Mouse (Mus musculus) MEL (cell line): ENCODE data around the gene Dnah5. TPM values are rescaled to one million over a fixed set of nuclear protein-coding genes. Genes with fewer than 3 reads are reported as not detected.

Experiments
- DNase-seq: peaks from one replicate; pipeline ENCODE4 v3.0.0; 2011; ENCODE audit warnings: low read depth, low spot score
- H3K27ac ChIP-seq: 2 replicates; pipeline ENCODE4 v1.5.1; 2012; ENCODE audit warnings: low read depth, mild to moderate bottlenecking, control low read depth, low read length, moderate library complexity; ENCODE audit not compliant: control insufficient read depth
- H3K27me3 ChIP-seq, 2 experiments: fragments of 150-350 bp in 1 of 2; sonication (generic) in 1 of 2; 2 replicates each; pipeline ENCODE4 v1.6.1; 2012; ENCODE audit warnings: low read length in 2 of 2, mild to moderate bottlenecking in 2 of 2, improper control_type of control experiment in 1 of 2, moderate library complexity in 1 of 2; ENCODE audit not compliant: insufficient read depth in 2 of 2, control insufficient read depth in 1 of 2
- H3K36me3 ChIP-seq, 2 experiments: 2 replicates each; pipeline ENCODE4 v1.6.1; 2012 to 2014; ENCODE audit warnings: low read length in 2 of 2, improper control_type of control experiment in 1 of 2, inconsistent platforms in 1 of 2, mild to moderate bottlenecking in 1 of 2; ENCODE audit not compliant: insufficient read depth in 2 of 2, control insufficient read depth in 1 of 2
- H3K4me1 ChIP-seq, 2 experiments: fragments of 150-350 bp in 1 of 2; sonication (generic) in 1 of 2; 2 replicates each; pipeline ENCODE4 v1.6.1; 2012; ENCODE audit warnings: low read length in 2 of 2, improper control_type of control experiment in 1 of 2, mild to moderate bottlenecking in 1 of 2; ENCODE audit not compliant: insufficient read depth in 2 of 2, control insufficient read depth in 1 of 2
- H3K4me3 ChIP-seq, 2 experiments: fragments of 150-350 bp in 1 of 2; sonication (generic) in 1 of 2; 2 replicates each; pipeline ENCODE4 v1.5.1; 2012; ENCODE audit warnings: low read depth in 2 of 2, low read length in 2 of 2, mild to moderate bottlenecking in 2 of 2, moderate library complexity in 2 of 2, control low read depth in 1 of 2, improper control_type of control experiment in 1 of 2; ENCODE audit not compliant: control insufficient read depth in 1 of 2, insufficient read depth in 1 of 2
- H3K79me2 ChIP-seq: 2 replicates; pipeline ENCODE4 v1.6.1; 2012; ENCODE audit warnings: mild to moderate bottlenecking, low read length, moderate library complexity; ENCODE audit not compliant: control insufficient read depth, poor library complexity, insufficient read depth
- H3K9ac ChIP-seq: 2 replicates; pipeline ENCODE4 v1.6.1; 2012; ENCODE audit warnings: low read depth, mild to moderate bottlenecking, control low read depth, low read length, moderate library complexity; ENCODE audit not compliant: control insufficient read depth, poor library complexity, severe bottlenecking
- H3K9me3 ChIP-seq: fragments of 150-350 bp; sonication (generic); replicated peaks from 2 replicates; pipeline ENCODE4 v1.6.1; 2012; ENCODE audit warnings: mild to moderate bottlenecking, low read length, improper control_type of control experiment, moderate library complexity; ENCODE audit not compliant: insufficient read depth
- BHLHE40 ChIP-seq: IDR thresholded peaks from 2 replicates; pipeline ENCODE4 v1.6.1; 2012; ENCODE audit warnings: low read depth, mild to moderate bottlenecking, inconsistent platforms, low read length, improper control_type of control experiment, borderline replicate concordance
- CHD1 ChIP-seq: IDR thresholded peaks from 2 replicates; pipeline ENCODE4 v1.6.1; 2012; ENCODE audit warnings: low read depth, mild to moderate bottlenecking, inconsistent platforms, low read length, improper control_type of control experiment
- CHD2 ChIP-seq: IDR thresholded peaks from 2 replicates; pipeline ENCODE4 v1.6.1; 2011; ENCODE audit warnings: low read length, improper control_type of control experiment
- E2F4 ChIP-seq: IDR thresholded peaks from 2 replicates; pipeline ENCODE4 v1.6.1; 2011; ENCODE audit warnings: low read depth, low read length, improper control_type of control experiment, borderline replicate concordance
- ELF1 ChIP-seq: IDR thresholded peaks from 2 replicates; pipeline ENCODE4 v1.6.1; 2014; ENCODE audit warnings: low read depth, mild to moderate bottlenecking, inconsistent platforms, low read length, improper control_type of control experiment, moderate library complexity
- EP300 ChIP-seq, 2 experiments: IDR thresholded peaks; 2 replicates each; pipeline ENCODE4 v1.6.1; 2011; ENCODE audit warnings: improper control_type of control experiment in 2 of 2, low read length in 2 of 2, low read depth in 1 of 2, mild to moderate bottlenecking in 1 of 2
- ETS1 ChIP-seq: IDR thresholded peaks from 2 replicates; pipeline ENCODE4 v1.6.1; 2012; ENCODE audit warnings: low read depth, mild to moderate bottlenecking, inconsistent platforms, low read length, improper control_type of control experiment, moderate library complexity
- GABPA ChIP-seq: IDR thresholded peaks from 2 replicates; pipeline ENCODE4 v1.6.1; 2012; ENCODE audit warnings: low read depth, mild to moderate bottlenecking, inconsistent platforms, low read length, improper control_type of control experiment, moderate library complexity
- HCFC1 ChIP-seq: IDR thresholded peaks from 2 replicates; pipeline ENCODE4 v1.6.1; 2012; ENCODE audit warnings: low read depth, mild to moderate bottlenecking, inconsistent platforms, low read length, improper control_type of control experiment, moderate library complexity
- JUND ChIP-seq: IDR thresholded peaks from 2 replicates; pipeline ENCODE4 v1.6.1; 2011; ENCODE audit warnings: low read depth, mild to moderate bottlenecking, improper control_type of control experiment, low read length
- MAFK ChIP-seq: IDR thresholded peaks from 2 replicates; pipeline ENCODE4 v1.6.1; 2011; ENCODE audit warnings: low read depth, mild to moderate bottlenecking, low read length, improper control_type of control experiment, borderline replicate concordance
- MAX ChIP-seq: IDR thresholded peaks from 2 replicates; pipeline ENCODE4 v1.6.1; 2011; ENCODE audit warnings: low read length, improper control_type of control experiment
- MEF2A ChIP-seq: IDR thresholded peaks from 2 replicates; pipeline ENCODE4 v1.6.1; 2014; ENCODE audit warnings: low read depth, mild to moderate bottlenecking, inconsistent platforms, low read length, improper control_type of control experiment; ENCODE audit not compliant: poor library complexity, insufficient replicate concordance, severe bottlenecking; ENCODE audit errors: extremely low read depth
- MXI1 ChIP-seq: IDR thresholded peaks from 2 replicates; pipeline ENCODE4 v1.6.1; 2011; ENCODE audit warnings: mild to moderate bottlenecking, low read depth, low read length, improper control_type of control experiment
- MYC ChIP-seq: IDR thresholded peaks from 2 replicates; pipeline ENCODE4 v1.6.1; 2011; ENCODE audit warnings: low read depth, mild to moderate bottlenecking, low read length, improper control_type of control experiment, moderate library complexity
- NRF1 ChIP-seq: IDR thresholded peaks from 2 replicates; pipeline ENCODE4 v1.6.1; 2014; ENCODE audit warnings: low read depth, mild to moderate bottlenecking, inconsistent platforms, low read length, improper control_type of control experiment, moderate library complexity; ENCODE audit not compliant: poor library complexity, insufficient read depth, severe bottlenecking
- POLR2A ChIP-seq, 2 experiments: IDR thresholded peaks; 2 replicates each; pipeline ENCODE4 v1.6.1; 2011 to 2012; ENCODE audit warnings: low read length in 2 of 2, mild to moderate bottlenecking in 2 of 2, control low read depth in 1 of 2, improper control_type of control experiment in 1 of 2, low read depth in 1 of 2, moderate library complexity in 1 of 2; ENCODE audit not compliant: control insufficient read depth in 1 of 2, insufficient read depth in 1 of 2, poor library complexity in 1 of 2
- POLR2AphosphoS2 ChIP-seq: IDR thresholded peaks from 2 replicates; pipeline ENCODE4 v1.6.1; 2011; ENCODE audit warnings: low read length, improper control_type of control experiment
- SIN3A ChIP-seq: IDR thresholded peaks from 2 replicates; pipeline ENCODE4 v1.6.1; 2012; ENCODE audit warnings: low read length, improper control_type of control experiment, inconsistent platforms
- TAL1 ChIP-seq: IDR thresholded peaks from 2 replicates; pipeline ENCODE4 v1.6.1; 2012; ENCODE audit warnings: mild to moderate bottlenecking, inconsistent platforms, low read length, moderate library complexity, mixed read lengths
- TBP ChIP-seq: IDR thresholded peaks from 2 replicates; pipeline ENCODE4 v1.8.0; 2011; ENCODE audit warnings: low read depth, low read length, improper control_type of control experiment
- TCF12 ChIP-seq: IDR thresholded peaks from 2 replicates; pipeline ENCODE4 v1.6.1; 2014; ENCODE audit warnings: low read depth, mild to moderate bottlenecking, inconsistent platforms, low read length, improper control_type of control experiment, moderate library complexity
- UBTF ChIP-seq: IDR thresholded peaks from 2 replicates; pipeline ENCODE4 v1.6.1; 2012; ENCODE audit warnings: low read depth, mild to moderate bottlenecking, inconsistent platforms, low read length, improper control_type of control experiment, moderate library complexity, borderline replicate concordance; ENCODE audit not compliant: insufficient read depth
- ZMIZ1 ChIP-seq: IDR thresholded peaks from 2 replicates; pipeline ENCODE4 v1.6.1; 2012; ENCODE audit warnings: low read depth, mild to moderate bottlenecking, inconsistent platforms, low read length, improper control_type of control experiment, moderate library complexity
- polyA plus RNA-seq, 2 experiments: library from polyadenylated mRNA; stranded (reverse) in 1 of 2; unstranded in 1 of 2; fragments of >175 nt in 1 of 2; fragments of >200 nt in 1 of 2; gene quantifications; 2 replicates each; pipeline versions ENCODE4 v1.2.1 to v1.2.4; 2012; ENCODE audit warnings: low replicate concordance in 2 of 2, low read depth in 1 of 2; ENCODE audit not compliant: insufficient read length in 2 of 2, insufficient read depth in 1 of 2, missing spikeins in 1 of 2
- total RNA-seq: library from RNA; depleted of rRNA; stranded (reverse); fragments of 300-350 nt; gene quantifications from 2 replicates; pipeline ENCODE4 v1.2.3, GENCODE M21; 2012

Gene Dnah5
- total and polyA plus RNA-seq, 3 experiments: not detected

GRCm38 (mm10) chr15:28207545-28207944 is 4.0 kb downstream of the Dnah5 start:
- H3K4me1 ChIP-seq: no peaks in the 10 kb centered on the region
- H3K4me3 ChIP-seq: no peak overlapping the region
- no peak for TF ChIP-seq CHD1
- no peak for TF ChIP-seq HCFC1
- no peak for TF ChIP-seq MAFK
- no peak for TF ChIP-seq EP300 (IDR thresholded peaks at IDR 0.05; ENCODE audit: low read depth in 1 of 2, low read length in 2 of 2)
- no peak for TF ChIP-seq TBP
- no peak for TF ChIP-seq E2F4
- TF ChIP-seq MXI1: no peak
- TF ChIP-seq MAX: no peak
- TF ChIP-seq ETS1: no peak
- TF ChIP-seq ZMIZ1: no peak
- no peak for TF ChIP-seq UBTF
- no peak for DNase-seq
- H3K27me3 ChIP-seq: no peaks in the 10 kb centered on the region
- no peak overlapping the region for H3K27ac ChIP-seq
- no peaks in the 10 kb centered on the region for H3K9me3 ChIP-seq
- H3K9ac ChIP-seq: no peak overlapping the region
- no peaks in the 10 kb centered on the region for H3K36me3 ChIP-seq
- H3K79me2 ChIP-seq: no peaks in the 10 kb centered on the region

GRCm38 (mm10) chr15:28213057-28213456 is 9.5 kb downstream of the Dnah5 start:
- no peaks in the 10 kb centered on the region for H3K9me3 ChIP-seq
- H3K27me3 ChIP-seq: no peaks in the 10 kb centered on the region
- TF ChIP-seq MEF2A (no peak), HCFC1 (no peak), POLR2A (IDR thresholded peaks at IDR 0.05; ENCODE audit: control insufficient read depth in 1 of 2, insufficient read depth in 1 of 2, low read depth in 1 of 2, low read length in 2 of 2, poor library complexity in 1 of 2) (no peak), POLR2AphosphoS2 (no peak), EP300 (IDR thresholded peaks at IDR 0.05; ENCODE audit: low read depth in 1 of 2, low read length in 2 of 2) (no peak), JUND (no peak), NRF1 (no peak), GABPA (no peak), TAL1 (no peak), MXI1 (no peak), CHD2 (no peak), TCF12 (no peak), MAX (no peak), BHLHE40 (no peak), MYC (no peak), SIN3A (no peak), E2F4 (no peak), ELF1 (no peak), TBP (no peak), UBTF (no peak)
- H3K79me2 ChIP-seq: no peaks in the 10 kb centered on the region
- H3K9ac ChIP-seq: no peak overlapping the region
- no peaks in the 10 kb centered on the region for H3K4me1 ChIP-seq
- no peak for DNase-seq
- no peak overlapping the region for H3K27ac ChIP-seq
- H3K36me3 ChIP-seq: no peaks in the 10 kb centered on the region
- no peak overlapping the region for H3K4me3 ChIP-seq
